Mouse (Mus musculus): ENCODE results near the gene 4930562C15Rik. TPM values are rescaled to one million over a fixed set of nuclear protein-coding genes. Genes with fewer than 3 reads are reported as not detected.

4930562C15Rik gene
- total RNA-seq, 1 experiment from 2014 or later: not detected

- no peak for ATAC-seq (replicated peaks; ENCODE audit: low read depth, poor library complexity, severe bottlenecking)
Measured at GRCm38 (mm10) chr16:4855046-4855650, 19.9 kb downstream of the 4930562C15Rik start.

- ATAC-seq (replicated peaks; ENCODE audit: low read depth, poor library complexity, severe bottlenecking): no peak
Measured at GRCm38 (mm10) chr16:4861392-4861791, 26.2 kb downstream of the 4930562C15Rik start.

- peak; percentile 98 for ATAC-seq (replicated peaks; ENCODE audit: low read depth, poor library complexity, severe bottlenecking)
Measured at GRCm38 (mm10) chr16:4862863-4863483, 27.8 kb downstream of the 4930562C15Rik start.

- no peak for ATAC-seq (replicated peaks; ENCODE audit: low read depth, poor library complexity, severe bottlenecking)
Measured at GRCm38 (mm10) chr16:4863742-4864141, 28.5 kb downstream of the 4930562C15Rik start.

- no peak for ATAC-seq (replicated peaks; ENCODE audit: low read depth, poor library complexity, severe bottlenecking)
Measured at GRCm38 (mm10) chr16:4866101-4866695, 31.0 kb downstream of the 4930562C15Rik start.

DNA sequence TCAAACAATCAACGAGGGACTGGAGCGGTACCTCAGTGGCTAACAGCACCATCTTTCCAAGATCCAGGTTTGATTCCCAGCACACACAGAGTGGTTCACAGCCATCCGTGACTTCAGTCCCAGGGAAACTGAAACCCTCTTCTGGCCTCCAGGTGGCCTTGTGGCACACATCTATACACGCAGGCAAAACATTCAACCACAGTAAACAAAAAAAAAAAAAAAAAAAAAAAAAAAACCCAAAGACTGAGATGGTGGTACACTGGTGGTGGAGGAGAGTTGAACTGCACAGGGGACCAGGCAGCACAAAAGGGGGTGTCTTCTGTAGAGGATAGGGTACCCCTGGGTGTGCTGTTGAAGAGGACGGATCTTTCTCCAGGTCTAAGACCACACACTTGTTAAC is 35.3 kb downstream of the 4930562C15Rik start:
- no peak for ATAC-seq (replicated peaks; ENCODE audit: low read depth, poor library complexity, severe bottlenecking)

- no peak for ATAC-seq (replicated peaks; ENCODE audit: low read depth, poor library complexity, severe bottlenecking)
Measured at GRCm38 (mm10) chr16:4871926-4872325, 36.7 kb downstream of the 4930562C15Rik start.

DNA sequence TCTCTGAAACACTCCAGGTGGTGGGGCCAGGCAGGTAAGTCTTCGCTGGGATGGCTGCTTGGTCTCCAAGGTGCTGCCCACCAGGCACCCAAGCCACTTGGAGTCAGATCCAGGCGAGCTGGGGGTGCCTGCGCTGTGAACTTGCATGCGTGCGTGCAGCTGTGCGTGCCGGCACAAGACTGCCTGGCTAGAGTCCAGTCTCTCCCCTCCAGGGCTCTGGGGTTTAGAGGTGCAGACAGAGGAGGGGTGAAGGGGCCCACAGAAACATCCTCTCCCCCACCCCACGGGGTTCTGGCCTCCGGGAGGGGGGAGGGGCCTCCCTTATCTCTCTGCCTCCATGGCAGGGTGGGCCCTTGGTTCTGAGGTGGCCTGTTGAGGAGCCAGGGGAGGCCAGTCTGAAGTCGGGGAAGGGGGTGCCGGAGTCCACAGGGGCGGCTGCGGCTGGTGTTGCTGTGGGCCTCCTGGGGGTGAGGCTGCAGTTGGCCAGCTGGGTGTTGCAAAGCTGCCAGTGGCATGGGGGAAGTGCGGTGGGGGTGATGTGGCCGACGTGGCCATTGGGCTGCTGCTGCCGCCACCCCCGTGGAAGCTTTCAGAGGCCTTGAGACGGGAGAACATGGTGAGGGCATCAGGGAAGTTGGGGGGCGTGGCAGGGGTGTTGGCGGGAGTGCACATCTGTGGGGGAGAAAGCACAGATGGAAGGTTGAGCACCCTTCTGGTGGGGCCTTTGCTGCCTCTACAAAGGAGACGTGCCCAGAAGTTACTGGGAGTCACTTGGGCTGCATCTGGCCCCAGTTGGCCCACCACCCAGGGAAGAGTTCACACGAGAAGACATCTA is 40.2 kb downstream of the 4930562C15Rik start:
- ATAC-seq (replicated peaks; ENCODE audit: low read depth, poor library complexity, severe bottlenecking): no peak

GRCm38 (mm10) chr16:4876033-4876680 is 40.9 kb downstream of the 4930562C15Rik start:
- ATAC-seq (replicated peaks; ENCODE audit: low read depth, poor library complexity, severe bottlenecking): no peak

- ATAC-seq (replicated peaks; ENCODE audit: low read depth, poor library complexity, severe bottlenecking): no peak
Measured at GRCm38 (mm10) chr16:4877195-4877594, 42.0 kb downstream of the 4930562C15Rik start.

DNA sequence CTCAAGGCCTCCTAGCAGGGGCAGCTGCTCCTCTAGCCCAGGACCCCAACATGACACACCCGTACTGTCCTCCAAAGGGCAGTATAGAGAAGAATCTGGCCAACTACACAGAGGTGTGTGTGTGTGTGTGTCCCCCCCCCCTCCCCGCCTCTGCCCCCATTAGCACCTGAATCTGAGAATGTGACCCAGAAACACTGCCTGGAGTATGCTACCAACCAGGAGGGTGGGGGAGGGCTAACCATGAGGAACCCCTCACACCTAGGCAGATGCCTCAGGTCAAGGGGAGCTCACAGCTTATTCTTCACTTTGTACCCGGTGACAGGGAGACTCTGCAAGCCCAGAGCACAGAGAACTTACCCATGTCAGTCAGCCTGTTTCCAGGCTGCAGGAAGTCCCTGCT is 42.5 kb downstream of the 4930562C15Rik start:
- ATAC-seq (replicated peaks; ENCODE audit: low read depth, poor library complexity, severe bottlenecking): no peak

- peak; percentile 30 for ATAC-seq (replicated peaks; ENCODE audit: low read depth, poor library complexity, severe bottlenecking)
Measured at GRCm38 (mm10) chr16:4878192-4878885, 43.1 kb downstream of the 4930562C15Rik start.

DNA sequence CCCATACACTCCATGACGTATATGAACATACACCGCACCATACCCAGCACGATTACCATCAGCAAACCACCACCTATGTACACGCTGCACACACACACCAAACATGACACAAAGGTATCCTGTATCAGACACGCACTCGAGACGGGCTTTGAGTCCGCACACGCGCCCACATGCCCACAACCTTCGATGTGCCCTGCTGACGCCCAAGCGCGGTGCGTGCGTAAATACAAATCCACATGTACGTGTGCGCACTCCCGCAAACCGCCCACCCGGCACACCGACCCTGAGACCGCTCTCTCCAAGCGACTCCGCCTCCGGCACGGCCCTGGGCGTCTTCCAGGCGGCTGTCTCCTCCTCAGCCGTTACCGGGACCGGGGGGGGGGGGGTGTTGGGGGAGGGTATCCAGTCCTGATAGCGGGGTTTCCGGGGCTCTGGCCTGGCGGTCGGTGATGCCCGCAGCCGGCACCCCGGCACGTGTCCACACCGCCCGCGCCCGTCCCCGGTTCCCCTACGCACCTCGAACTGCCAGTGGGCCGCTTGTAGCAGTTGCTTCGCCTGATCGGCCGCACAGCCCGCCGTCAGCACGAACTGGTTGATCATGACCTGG is 44.0 kb downstream of the 4930562C15Rik start:
- ATAC-seq (replicated peaks; ENCODE audit: low read depth, poor library complexity, severe bottlenecking): peak; percentile 2; the same call in 1 of the 2 replicates

DNA sequence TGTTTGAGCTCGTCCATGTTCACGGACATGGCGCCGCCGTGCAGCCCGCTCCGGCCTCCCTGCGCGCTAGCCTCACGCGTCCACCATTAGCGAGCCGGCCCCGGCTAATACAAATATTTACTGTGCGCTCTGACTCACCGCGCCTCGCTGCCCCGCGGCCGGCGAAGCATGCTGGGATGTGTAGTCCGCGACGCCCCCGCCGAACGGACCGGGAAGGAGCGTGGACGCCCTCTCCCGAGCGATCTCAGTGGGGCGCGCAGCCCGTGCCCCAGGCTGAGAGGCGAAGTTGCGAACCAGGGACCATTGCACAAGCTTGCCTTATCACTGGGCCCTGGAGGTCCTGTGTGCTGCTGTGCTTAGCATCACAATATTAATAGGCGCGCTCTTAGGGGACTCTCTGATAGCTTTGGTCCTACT is 44.5 kb downstream of the 4930562C15Rik start:
- ATAC-seq (replicated peaks; ENCODE audit: low read depth, poor library complexity, severe bottlenecking): peak; percentile 46

- peak; percentile 61 for ATAC-seq (replicated peaks; ENCODE audit: low read depth, poor library complexity, severe bottlenecking)
Measured at GRCm38 (mm10) chr16:4880136-4880825, 45.1 kb downstream of the 4930562C15Rik start, which contains the start of gene Ubald1. Gene Ubald1 (minus strand): TSS chr16:4880315.

DNA sequence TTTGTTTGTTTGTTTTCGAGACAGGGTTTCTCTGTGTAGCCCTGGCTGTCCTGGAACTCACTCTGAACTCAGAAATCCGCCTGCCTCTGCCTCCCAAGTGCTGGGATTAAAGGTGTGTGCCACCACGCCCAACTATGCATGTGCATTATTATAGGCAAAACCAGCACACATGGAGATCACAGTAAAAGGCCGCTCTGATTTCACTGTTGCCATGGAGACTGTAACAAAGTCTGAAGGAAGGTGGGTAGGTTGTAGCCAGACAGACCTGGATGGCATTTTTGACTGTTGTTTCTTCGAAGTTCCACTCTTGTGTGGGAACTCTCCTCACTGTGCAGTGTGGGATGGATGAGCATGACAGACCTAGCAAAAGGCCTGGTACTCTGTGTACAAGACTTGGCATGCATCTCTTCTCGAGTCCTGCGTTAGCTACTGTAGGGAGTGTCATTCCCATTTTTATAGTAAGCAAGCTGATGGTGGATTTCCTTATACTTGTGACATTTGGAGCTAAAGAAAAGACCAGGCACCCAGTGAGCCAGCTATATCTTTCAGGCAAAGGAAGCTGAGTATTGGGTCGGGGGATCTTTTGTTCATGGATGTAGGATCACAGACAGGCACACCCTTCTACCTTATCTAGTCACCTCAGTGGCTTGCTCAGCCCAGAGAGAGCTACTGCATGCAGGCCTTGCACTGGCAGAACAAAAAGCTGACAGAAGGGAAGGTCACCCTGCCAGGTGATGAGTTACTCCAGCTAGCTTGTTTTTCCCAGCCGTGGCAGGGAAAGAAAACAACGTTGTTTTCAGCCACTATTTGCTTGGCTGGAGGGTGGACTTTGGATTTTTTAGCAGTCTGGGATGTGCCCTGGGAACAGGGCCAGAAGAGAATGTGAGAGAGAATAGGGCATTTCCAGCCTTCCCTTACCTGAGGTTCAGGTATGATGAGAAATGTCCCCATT is 46.5 kb downstream of the 4930562C15Rik start:
- no peak for ATAC-seq (replicated peaks; ENCODE audit: low read depth, poor library complexity, severe bottlenecking)

- no peak for ATAC-seq (replicated peaks; ENCODE audit: low read depth, poor library complexity, severe bottlenecking)
Measured at GRCm38 (mm10) chr16:4884930-4885329, 49.7 kb downstream of the 4930562C15Rik start.

All from common myeloid progenitor, adult 5-6 weeks (primary cell).